Mouse (Mus musculus) MEL (cell line): ENCODE results near the gene Pcyt1b. TPM values are rescaled to one million over a fixed set of nuclear protein-coding genes. Genes with fewer than 3 reads are reported as not detected.

Experiments
- DNase-seq: peaks from one replicate; pipeline ENCODE4 v3.0.0; 2011; ENCODE audit warnings: low read depth, low spot score
- H3K27ac ChIP-seq: 2 replicates; pipeline ENCODE4 v1.5.1; 2012; ENCODE audit warnings: low read depth, mild to moderate bottlenecking, control low read depth, low read length, moderate library complexity; ENCODE audit not compliant: control insufficient read depth
- H3K27me3 ChIP-seq, 2 experiments: fragments of 150-350 bp in 1 of 2; sonication (generic) in 1 of 2; 2 replicates each; pipeline ENCODE4 v1.6.1; 2012; ENCODE audit warnings: low read length in 2 of 2, mild to moderate bottlenecking in 2 of 2, improper control_type of control experiment in 1 of 2, moderate library complexity in 1 of 2; ENCODE audit not compliant: insufficient read depth in 2 of 2, control insufficient read depth in 1 of 2
- H3K36me3 ChIP-seq, 2 experiments: 2 replicates each; pipeline ENCODE4 v1.6.1; 2012 to 2014; ENCODE audit warnings: low read length in 2 of 2, improper control_type of control experiment in 1 of 2, inconsistent platforms in 1 of 2, mild to moderate bottlenecking in 1 of 2; ENCODE audit not compliant: insufficient read depth in 2 of 2, control insufficient read depth in 1 of 2
- H3K4me1 ChIP-seq, 2 experiments: fragments of 150-350 bp in 1 of 2; sonication (generic) in 1 of 2; 2 replicates each; pipeline ENCODE4 v1.6.1; 2012; ENCODE audit warnings: low read length in 2 of 2, improper control_type of control experiment in 1 of 2, mild to moderate bottlenecking in 1 of 2; ENCODE audit not compliant: insufficient read depth in 2 of 2, control insufficient read depth in 1 of 2
- H3K4me3 ChIP-seq, 2 experiments: fragments of 150-350 bp in 1 of 2; sonication (generic) in 1 of 2; 2 replicates each; pipeline ENCODE4 v1.5.1; 2012; ENCODE audit warnings: low read depth in 2 of 2, low read length in 2 of 2, mild to moderate bottlenecking in 2 of 2, moderate library complexity in 2 of 2, control low read depth in 1 of 2, improper control_type of control experiment in 1 of 2; ENCODE audit not compliant: control insufficient read depth in 1 of 2, insufficient read depth in 1 of 2
- H3K79me2 ChIP-seq: 2 replicates; pipeline ENCODE4 v1.6.1; 2012; ENCODE audit warnings: mild to moderate bottlenecking, low read length, moderate library complexity; ENCODE audit not compliant: control insufficient read depth, poor library complexity, insufficient read depth
- H3K9ac ChIP-seq: 2 replicates; pipeline ENCODE4 v1.6.1; 2012; ENCODE audit warnings: low read depth, mild to moderate bottlenecking, control low read depth, low read length, moderate library complexity; ENCODE audit not compliant: control insufficient read depth, poor library complexity, severe bottlenecking
- H3K9me3 ChIP-seq: fragments of 150-350 bp; sonication (generic); replicated peaks from 2 replicates; pipeline ENCODE4 v1.6.1; 2012; ENCODE audit warnings: mild to moderate bottlenecking, low read length, improper control_type of control experiment, moderate library complexity; ENCODE audit not compliant: insufficient read depth
- CHD2 ChIP-seq: IDR thresholded peaks from 2 replicates; pipeline ENCODE4 v1.6.1; 2011; ENCODE audit warnings: low read length, improper control_type of control experiment
- EP300 ChIP-seq, 2 experiments: IDR thresholded peaks; 2 replicates each; pipeline ENCODE4 v1.6.1; 2011; ENCODE audit warnings: improper control_type of control experiment in 2 of 2, low read length in 2 of 2, low read depth in 1 of 2, mild to moderate bottlenecking in 1 of 2
- GABPA ChIP-seq: IDR thresholded peaks from 2 replicates; pipeline ENCODE4 v1.6.1; 2012; ENCODE audit warnings: low read depth, mild to moderate bottlenecking, inconsistent platforms, low read length, improper control_type of control experiment, moderate library complexity
- GATA1 ChIP-seq: IDR thresholded peaks from 2 replicates; pipeline ENCODE4 v1.6.1; 2011; ENCODE audit warnings: low read depth, low read length, improper control_type of control experiment
- MAX ChIP-seq: IDR thresholded peaks from 2 replicates; pipeline ENCODE4 v1.6.1; 2011; ENCODE audit warnings: low read length, improper control_type of control experiment
- MAZ ChIP-seq: IDR thresholded peaks from 2 replicates; pipeline ENCODE4 v1.6.1; 2012; ENCODE audit warnings: low read depth, mild to moderate bottlenecking, inconsistent platforms, low read length, improper control_type of control experiment
- MYB ChIP-seq: IDR thresholded peaks from 2 replicates; pipeline ENCODE4 v1.6.1; 2011; ENCODE audit warnings: mild to moderate bottlenecking, low read depth, low read length, improper control_type of control experiment
- NRF1 ChIP-seq: IDR thresholded peaks from 2 replicates; pipeline ENCODE4 v1.6.1; 2014; ENCODE audit warnings: low read depth, mild to moderate bottlenecking, inconsistent platforms, low read length, improper control_type of control experiment, moderate library complexity; ENCODE audit not compliant: poor library complexity, insufficient read depth, severe bottlenecking
- POLR2A ChIP-seq, 2 experiments: IDR thresholded peaks; 2 replicates each; pipeline ENCODE4 v1.6.1; 2011 to 2012; ENCODE audit warnings: low read length in 2 of 2, mild to moderate bottlenecking in 2 of 2, control low read depth in 1 of 2, improper control_type of control experiment in 1 of 2, low read depth in 1 of 2, moderate library complexity in 1 of 2; ENCODE audit not compliant: control insufficient read depth in 1 of 2, insufficient read depth in 1 of 2, poor library complexity in 1 of 2
- RCOR1 ChIP-seq: IDR thresholded peaks from 2 replicates; pipeline ENCODE4 v1.6.1; 2012; ENCODE audit warnings: low read depth, mild to moderate bottlenecking, inconsistent platforms, low read length, improper control_type of control experiment
- TAL1 ChIP-seq: IDR thresholded peaks from 2 replicates; pipeline ENCODE4 v1.6.1; 2012; ENCODE audit warnings: mild to moderate bottlenecking, inconsistent platforms, low read length, moderate library complexity, mixed read lengths
- ZC3H11A ChIP-seq: IDR thresholded peaks from 2 replicates; pipeline ENCODE4 v1.6.1; 2012; ENCODE audit warnings: low read depth, mild to moderate bottlenecking, inconsistent platforms, low read length, improper control_type of control experiment
- ZMIZ1 ChIP-seq: IDR thresholded peaks from 2 replicates; pipeline ENCODE4 v1.6.1; 2012; ENCODE audit warnings: low read depth, mild to moderate bottlenecking, inconsistent platforms, low read length, improper control_type of control experiment, moderate library complexity
- polyA plus RNA-seq, 2 experiments: library from polyadenylated mRNA; stranded (reverse) in 1 of 2; unstranded in 1 of 2; fragments of >175 nt in 1 of 2; fragments of >200 nt in 1 of 2; gene quantifications; 2 replicates each; pipeline versions ENCODE4 v1.2.1 to v1.2.4; 2012; ENCODE audit warnings: low replicate concordance in 2 of 2, low read depth in 1 of 2; ENCODE audit not compliant: insufficient read length in 2 of 2, insufficient read depth in 1 of 2, missing spikeins in 1 of 2
- total RNA-seq: library from RNA; depleted of rRNA; stranded (reverse); fragments of 300-350 nt; gene quantifications from 2 replicates; pipeline ENCODE4 v1.2.3, GENCODE M21; 2012

Gene Pcyt1b
- total and polyA plus RNA-seq, 3 experiments = 1.2 to 10.4 TPM; not detected in 1

- Histone ChIP-seq H3K9me3 (no peaks in the 10 kb centered on the region), H3K79me2 (no peaks in the 10 kb centered on the region), H3K27ac (no peak overlapping the region), H3K36me3 (peaks cover 0 to 15% of the 10 kb centered on the region in 2 experiments; a peak in 2 of 4 replicates), H3K4me1 (peaks cover 4 to 8% of the 10 kb centered on the region in 2 experiments; a peak in 2 of 4 replicates), H3K27me3 (no peaks in the 10 kb centered on the region), H3K4me3 (no peak overlapping the region), H3K9ac (no peak overlapping the region)
- peak; percentile 82 for DNase-seq
- no peak for TF ChIP-seq ZC3H11A
- TF ChIP-seq TAL1 = peak; percentile 64
- peak; percentile 64; the same call in 1 of the 2 replicates for TF ChIP-seq GATA1
- peak; percentile 77 for TF ChIP-seq NRF1
- no peak for TF ChIP-seq MAZ
- TF ChIP-seq GABPA = no peak
- TF ChIP-seq EP300 (IDR thresholded peaks at IDR 0.05; ENCODE audit: low read depth in 1 of 2, low read length in 2 of 2) = peak; percentile 67 to 73
- no peak for TF ChIP-seq MYB
- no peak for TF ChIP-seq CHD2
- 0 out of 2 replicates have a peak, but pooled peaks have one; percentile 29 for TF ChIP-seq MAX
These were observed 10.1 kb downstream of the Pcyt1b start for GRCm38 (mm10) chrX:93664787-93665186.

GRCm38 (mm10) chrX:93674432-93674831 is 19.8 kb downstream of the Pcyt1b start:
- DNase-seq = no peak
- H3K36me3 ChIP-seq = peaks cover 0 to 11% of the 10 kb centered on the region in 2 experiments; a peak in 2 of 4 replicates
- peak overlapping the region; percentile 84 for H3K27ac ChIP-seq
- TF ChIP-seq RCOR1 (peak; percentile 3; the same call in 1 of the 2 replicates), ZMIZ1 (no peak), POLR2A (IDR thresholded peaks at IDR 0.05; ENCODE audit: control insufficient read depth in 1 of 2, insufficient read depth in 1 of 2, low read depth in 1 of 2, low read length in 2 of 2, poor library complexity in 1 of 2) (peak in 1 of 2 experiments; percentile 49; a peak in 1 of 4 replicates)
- H3K9ac ChIP-seq = peak overlapping the region; percentile 30
- peak overlapping the region; percentile 2 to 14; a peak in 1 of 4 replicates for H3K4me3 ChIP-seq
- no peaks in the 10 kb centered on the region for H3K27me3 ChIP-seq
- H3K4me1 ChIP-seq = peaks cover 3 to 10% of the 10 kb centered on the region in 2 experiments
- H3K79me2 ChIP-seq = no peaks in the 10 kb centered on the region
- H3K9me3 ChIP-seq = no peaks in the 10 kb centered on the region
